Mouse (Mus musculus) lung, postnatal 0 days (tissue): ENCODE measurements around the gene Aagab. TPM values are rescaled to one million over a fixed set of nuclear protein-coding genes. Genes with fewer than 3 reads are reported as not detected.
A peak's percentile ranks its signal among the peaks of the same experiment; 100 is the strongest.

Source experiments
- ATAC-seq: fragments of 200-750 bp; cut with Nextera tagmentation; 2 replicates; pipeline ENCODE4 v1.8.0; 2017; ENCODE audit warnings: moderate library complexity
- DNase-seq: peaks from one replicate; pipeline ENCODE4 v3.0.0-alpha.2; 2016; ENCODE audit warnings: low spot score
- H3K27ac ChIP-seq: fragments of 300-500 bp; sonication (generic); 2 replicates; pipeline ENCODE4 v1.5.1; 2014; ENCODE audit warnings: antibody characterized with exemption, mild to moderate bottlenecking, low read length, mixed read lengths
- H3K27me3 ChIP-seq: fragments of 300-500 bp; sonication (generic); replicated peaks from 2 replicates; pipeline ENCODE4 v1.6.1; 2014; ENCODE audit warnings: low read length, mixed read lengths; ENCODE audit not compliant: insufficient read depth
- H3K36me3 ChIP-seq: fragments of 300-500 bp; sonication (generic); 2 replicates; pipeline ENCODE4 v1.6.1; 2014; ENCODE audit warnings: low read length, mixed read lengths; ENCODE audit not compliant: insufficient read depth
- H3K4me1 ChIP-seq: fragments of 300-500 bp; sonication (generic); 2 replicates; pipeline ENCODE4 v1.6.1; 2014; ENCODE audit warnings: antibody characterized with exemption, low read depth, low read length, mixed read lengths; ENCODE audit not compliant: insufficient read depth
- H3K4me2 ChIP-seq: fragments of 300-500 bp; sonication (generic); replicated peaks from 2 replicates; pipeline ENCODE4 v1.6.1; 2014; ENCODE audit warnings: low read depth, mild to moderate bottlenecking, low read length, moderate library complexity, mixed read lengths
- H3K4me3 ChIP-seq: fragments of 300-500 bp; sonication (generic); 2 replicates; pipeline ENCODE4 v1.5.1; 2014; ENCODE audit warnings: low read depth, low read length
- H3K9ac ChIP-seq: fragments of 300-500 bp; sonication (generic); replicated peaks from 2 replicates; pipeline ENCODE4 v1.6.1; 2014; ENCODE audit warnings: low read depth, mild to moderate bottlenecking
- H3K9me3 ChIP-seq: fragments of 300-500 bp; sonication (generic); 2 replicates; pipeline ENCODE4 v1.6.1; 2016; ENCODE audit warnings: low read length, mixed read lengths
- CTCF ChIP-seq: IDR thresholded peaks from 2 replicates; pipeline ENCODE4 v1.5.1; 2016; ENCODE audit warnings: antibody characterized with exemption, mild to moderate bottlenecking
- EP300 ChIP-seq: IDR thresholded peaks from 2 replicates; pipeline ENCODE4 v1.6.1; 2016; ENCODE audit warnings: antibody characterized with exemption, mild to moderate bottlenecking, control low read depth
- WGBS: fragments of 180-500 bp; shearing (Covaris S2); extraction: QIAGEN DNeasy Blood & Tissue Kit; methylation state at CpG from one replicate; pipeline ENCODE4 v1.1.7; 2014; 5-methylcytosine and 5-hydroxymethylcytosine counted together
- polyA plus RNA-seq: library from polyadenylated mRNA; unstranded; fragments of >200 nt; fragmentation: Nextera tagmentation; extraction: Ambion mirVana; gene quantifications from 2 replicates; pipeline ENCODE4 v1.2.1, GENCODE M21; 2015

Aagab gene
- polyA plus RNA-seq, result 17.0 and 20.5 TPM in 2 replicates

DNA sequence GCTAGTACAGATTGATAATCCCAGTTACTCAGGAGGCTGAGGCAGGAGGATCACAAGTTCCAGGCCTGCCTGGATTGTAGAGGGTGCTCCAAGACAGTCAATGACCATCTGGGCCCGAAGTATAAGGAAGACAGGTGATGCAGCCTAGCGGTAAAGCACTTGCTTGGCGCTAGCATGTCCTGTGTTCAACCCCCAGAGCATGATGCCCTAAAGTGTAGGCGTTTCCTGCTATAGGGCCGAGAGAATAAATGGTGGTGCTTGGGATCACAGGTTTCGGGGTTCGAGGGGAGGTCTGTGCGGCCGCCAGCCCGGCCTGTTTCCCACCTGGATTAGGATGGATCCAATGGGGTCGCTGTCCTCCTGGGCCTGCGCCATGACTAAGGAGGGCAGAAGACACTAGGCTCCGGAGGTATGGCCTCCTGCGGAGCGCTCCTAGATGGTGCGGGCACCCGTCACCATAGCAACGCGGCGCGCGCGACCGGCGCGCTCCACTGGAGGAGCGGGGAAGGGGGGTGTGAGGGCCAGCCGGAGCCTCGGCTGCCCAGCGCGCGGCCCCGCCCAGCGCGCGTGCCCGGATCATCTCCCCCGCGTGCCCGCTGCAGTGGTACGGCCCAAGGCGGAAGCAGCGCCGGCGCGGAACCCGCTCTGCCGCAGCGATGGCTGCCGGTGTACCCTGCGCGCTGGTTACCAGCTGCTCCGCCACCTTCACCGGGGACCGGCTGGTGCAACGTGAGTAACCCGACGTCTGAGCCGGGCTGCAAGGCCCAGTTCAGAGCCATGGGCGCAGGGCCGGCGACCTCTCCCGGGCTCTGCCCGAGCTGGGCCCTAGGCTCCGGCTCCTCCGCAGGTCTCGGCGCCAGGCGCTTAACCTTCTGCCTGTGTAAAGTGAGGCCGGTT is at the start of gene Aagab, which contains the start of gene Iqch:
Aagab (plus strand) TSS at position 618 of the 897 bp plus-strand sequence.
Iqch (minus strand) TSS at position 451 of the 897 bp plus-strand sequence.
- DNase-seq (peak; percentile 97), ATAC-seq (peak; percentile 99)
- H3K4me3 ChIP-seq, result peak within 1 kb of the TSS; percentile 88
- H3K9ac ChIP-seq, result peak within 1 kb of the TSS; percentile 91
- H3K36me3 ChIP-seq, result no peaks in the 10 kb centered on the region
- TF ChIP-seq EP300 (no peak), CTCF (no peak; the same call in 1 of the 2 replicates)
- 2% methylated on average over 41 of the region's 70 CpGs for WGBS
- no peaks in the 10 kb centered on the region for H3K9me3 ChIP-seq
- no peaks in the 10 kb centered on the region for H3K27me3 ChIP-seq
- peak within 1 kb of the TSS; percentile 66; the same call in 1 of the 2 replicates for H3K27ac ChIP-seq
- peak within 1 kb of the TSS; percentile 77 for H3K4me2 ChIP-seq
- H3K4me1 ChIP-seq, result 0 out of 2 replicates have a peak, but pooled peaks cover 3% of the 10 kb centered on the region

DNA sequence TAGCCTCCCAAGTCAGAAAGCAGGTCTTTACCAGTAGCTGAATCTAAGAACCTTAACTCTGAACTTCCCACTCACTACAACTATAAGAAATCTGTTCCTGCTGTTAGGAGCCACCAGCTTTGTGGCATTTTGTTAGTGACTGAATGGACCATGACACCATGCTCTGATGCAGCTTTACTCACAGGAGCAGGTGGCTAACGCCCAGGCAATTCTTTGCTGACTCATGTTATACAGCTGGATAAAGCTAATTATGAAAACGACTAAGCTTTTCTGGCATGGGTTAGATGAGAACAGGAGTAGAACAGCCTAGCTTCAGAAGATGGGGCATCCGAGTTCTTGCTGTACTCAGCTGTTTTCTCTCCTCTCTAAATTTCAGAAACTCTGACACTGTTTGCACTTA is 48.8 kb upstream of the Aagab start:
- Histone ChIP-seq H3K4me1 (no peaks in the 10 kb centered on the region), H3K27me3 (no peaks in the 10 kb centered on the region), H3K36me3 (no peaks in the 10 kb centered on the region), H3K9me3 (no peaks in the 10 kb centered on the region), H3K9ac (no peak overlapping the region), H3K4me2 (no peak overlapping the region), H3K4me3 (no peak overlapping the region), H3K27ac (no peak overlapping the region)
- 72% methylated on average over 3 of the region's 3 CpGs for WGBS
- no peak for DNase-seq
- ATAC-seq, result no peak
- TF ChIP-seq CTCF, result no peak
- TF ChIP-seq EP300, result no peak

DNA sequence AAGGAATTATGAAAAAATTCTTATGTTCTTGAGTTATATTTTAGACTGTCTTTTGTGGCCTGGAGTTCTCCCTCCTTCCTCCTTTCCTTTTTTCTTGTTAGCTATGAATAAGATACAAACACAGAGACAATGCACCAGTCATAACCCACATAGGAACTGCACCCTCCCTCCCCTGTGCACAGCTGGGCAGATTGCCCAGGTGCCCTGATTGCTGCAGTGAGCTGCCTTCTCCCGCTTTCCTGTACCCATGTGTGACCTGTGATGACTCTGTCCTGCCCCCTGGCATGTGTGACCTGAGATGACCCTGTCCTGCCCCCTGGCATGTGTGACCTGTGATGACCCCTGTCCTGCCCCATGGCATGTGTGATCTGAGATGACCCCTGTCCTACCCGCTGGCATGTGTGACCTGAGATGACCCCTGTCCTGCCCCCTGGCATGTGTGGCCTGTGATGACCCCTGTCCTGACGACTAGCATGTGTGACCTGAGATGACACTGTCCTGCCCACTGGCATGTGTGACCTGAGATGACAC is 46.9 kb upstream of the Aagab start:
- no peaks in the 10 kb centered on the region for H3K9me3 ChIP-seq
- ATAC-seq, result no peak
- no peak overlapping the region for H3K4me2 ChIP-seq
- H3K4me3 ChIP-seq, result no peak overlapping the region
- WGBS, result 55% methylated on average over 3 of the region's 3 CpGs
- no peak overlapping the region for H3K27ac ChIP-seq
- no peak overlapping the region for H3K9ac ChIP-seq
- H3K36me3 ChIP-seq, result no peaks in the 10 kb centered on the region
- no peaks in the 10 kb centered on the region for H3K4me1 ChIP-seq
- DNase-seq, result no peak
- no peak for TF ChIP-seq CTCF
- no peak for TF ChIP-seq EP300
- no peaks in the 10 kb centered on the region for H3K27me3 ChIP-seq

DNA sequence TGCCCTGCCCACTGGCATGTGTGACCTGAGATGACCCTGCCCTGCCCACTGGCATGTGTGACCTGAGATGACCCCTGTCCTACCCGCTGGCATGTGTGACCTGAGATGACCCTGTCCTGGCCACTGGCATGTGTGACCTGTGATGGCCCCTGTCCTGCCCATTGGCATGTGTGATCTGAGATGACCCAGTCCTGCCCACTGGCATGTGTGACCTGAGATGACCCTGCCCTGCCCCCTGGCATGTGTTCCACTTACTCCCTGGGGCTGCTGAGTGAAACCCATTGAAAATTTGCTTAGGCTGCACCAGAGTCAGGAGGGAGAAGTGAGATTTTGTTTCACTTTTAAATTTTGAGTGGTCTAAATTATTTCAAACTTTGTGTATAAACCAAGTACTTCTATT is 46.1 kb upstream of the Aagab start:
- no peak for DNase-seq
- WGBS, result 78% methylated on average over 1 of the region's 1 CpGs
- ATAC-seq, result no peak
- H3K27me3 ChIP-seq, result no peaks in the 10 kb centered on the region
- no peak overlapping the region for H3K9ac ChIP-seq
- no peaks in the 10 kb centered on the region for H3K36me3 ChIP-seq
- H3K27ac ChIP-seq, result no peak overlapping the region
- TF ChIP-seq EP300 (no peak), CTCF (no peak)
- no peak overlapping the region for H3K4me3 ChIP-seq
- H3K4me1 ChIP-seq, result no peaks in the 10 kb centered on the region
- H3K4me2 ChIP-seq, result no peak overlapping the region
- no peaks in the 10 kb centered on the region for H3K9me3 ChIP-seq

DNA sequence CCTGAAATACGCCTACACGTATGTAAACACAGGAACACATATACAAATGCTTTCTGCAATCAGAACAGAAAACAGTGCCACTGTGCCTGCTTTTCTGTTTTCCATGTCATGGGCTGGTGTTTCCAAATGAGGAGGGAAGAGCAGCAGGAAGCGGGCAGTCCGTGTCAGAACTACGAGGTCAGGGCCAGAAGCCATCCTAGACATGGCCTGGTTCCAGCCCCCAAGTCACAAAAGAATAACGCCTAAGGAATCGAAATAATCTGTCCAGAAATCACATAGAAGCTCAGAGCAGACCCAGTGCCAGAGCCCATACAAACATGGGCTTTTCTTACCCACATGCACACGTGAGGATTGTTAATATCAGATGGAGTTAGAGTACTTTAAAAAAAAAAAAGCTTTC is 45.5 kb upstream of the Aagab start:
- no peak for ATAC-seq
- Histone ChIP-seq H3K4me1 (no peaks in the 10 kb centered on the region), H3K27me3 (no peaks in the 10 kb centered on the region), H3K36me3 (no peaks in the 10 kb centered on the region), H3K9me3 (no peaks in the 10 kb centered on the region), H3K27ac (no peak overlapping the region), H3K4me3 (no peak overlapping the region), H3K4me2 (no peak overlapping the region), H3K9ac (no peak overlapping the region)
- TF ChIP-seq EP300, result no peak
- no peak for TF ChIP-seq CTCF
- DNase-seq, result no peak
- 63% methylated on average over 8 of the region's 8 CpGs for WGBS

DNA sequence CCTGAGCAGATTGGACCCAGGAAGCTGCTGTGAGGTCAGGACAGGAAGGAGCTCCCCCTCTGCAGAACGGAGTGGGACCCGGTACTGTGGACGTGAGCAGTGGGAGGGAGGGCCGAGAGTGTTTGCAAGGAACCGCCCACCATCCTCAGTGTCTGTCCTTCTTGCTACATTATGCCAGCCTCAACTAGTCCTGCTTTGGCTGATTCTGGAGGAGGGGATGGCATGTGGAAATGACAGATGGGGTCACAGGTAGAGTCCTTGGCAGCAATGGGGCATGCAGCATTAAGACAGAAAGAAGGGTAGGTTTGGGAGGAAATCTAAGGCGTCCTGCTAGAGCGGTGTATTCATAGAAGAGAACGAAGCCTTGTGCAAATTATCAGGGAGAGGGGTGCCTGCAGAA is 40.5 kb upstream of the Aagab start:
- H3K4me1 ChIP-seq, result peaks cover 4% of the 10 kb centered on the region; the same call in 1 of the 2 replicates
- no peaks in the 10 kb centered on the region for H3K27me3 ChIP-seq
- no peak for DNase-seq
- no peak overlapping the region for H3K9ac ChIP-seq
- H3K9me3 ChIP-seq, result no peaks in the 10 kb centered on the region
- TF ChIP-seq CTCF (no peak), EP300 (no peak)
- no peak overlapping the region for H3K4me2 ChIP-seq
- H3K36me3 ChIP-seq, result no peaks in the 10 kb centered on the region
- no peak overlapping the region for H3K4me3 ChIP-seq
- no peak overlapping the region for H3K27ac ChIP-seq
- WGBS, result 57% methylated on average over 8 of the region's 8 CpGs
- ATAC-seq, result no peak
